Mouse (Mus musculus) lung, postnatal 0 days (tissue): ENCODE measurements around the gene Zfp429. TPM values are rescaled to one million over a fixed set of nuclear protein-coding genes. Genes with fewer than 3 reads are reported as not detected.
"Not testable (repeated sequence)": the region's sequence is repeated elsewhere in the genome, so short reads cannot be mapped to it uniquely, and the experiment has no call there.

Experiments
- ATAC-seq: fragments of 200-750 bp; cut with Nextera tagmentation; 2 replicates; pipeline ENCODE4 v1.8.0; 2017; ENCODE audit warnings: moderate library complexity
- DNase-seq: peaks from one replicate; pipeline ENCODE4 v3.0.0-alpha.2; 2016; ENCODE audit warnings: low spot score
- H3K27ac ChIP-seq: fragments of 300-500 bp; sonication (generic); 2 replicates; pipeline ENCODE4 v1.5.1; 2014; ENCODE audit warnings: antibody characterized with exemption, mild to moderate bottlenecking, low read length, mixed read lengths
- H3K27me3 ChIP-seq: fragments of 300-500 bp; sonication (generic); replicated peaks from 2 replicates; pipeline ENCODE4 v1.6.1; 2014; ENCODE audit warnings: low read length, mixed read lengths; ENCODE audit not compliant: insufficient read depth
- H3K36me3 ChIP-seq: fragments of 300-500 bp; sonication (generic); 2 replicates; pipeline ENCODE4 v1.6.1; 2014; ENCODE audit warnings: low read length, mixed read lengths; ENCODE audit not compliant: insufficient read depth
- H3K4me1 ChIP-seq: fragments of 300-500 bp; sonication (generic); 2 replicates; pipeline ENCODE4 v1.6.1; 2014; ENCODE audit warnings: antibody characterized with exemption, low read depth, low read length, mixed read lengths; ENCODE audit not compliant: insufficient read depth
- H3K4me2 ChIP-seq: fragments of 300-500 bp; sonication (generic); replicated peaks from 2 replicates; pipeline ENCODE4 v1.6.1; 2014; ENCODE audit warnings: low read depth, mild to moderate bottlenecking, low read length, moderate library complexity, mixed read lengths
- H3K4me3 ChIP-seq: fragments of 300-500 bp; sonication (generic); 2 replicates; pipeline ENCODE4 v1.5.1; 2014; ENCODE audit warnings: low read depth, low read length
- H3K9ac ChIP-seq: fragments of 300-500 bp; sonication (generic); replicated peaks from 2 replicates; pipeline ENCODE4 v1.6.1; 2014; ENCODE audit warnings: low read depth, mild to moderate bottlenecking
- H3K9me3 ChIP-seq: fragments of 300-500 bp; sonication (generic); 2 replicates; pipeline ENCODE4 v1.6.1; 2016; ENCODE audit warnings: low read length, mixed read lengths
- CTCF ChIP-seq: IDR thresholded peaks from 2 replicates; pipeline ENCODE4 v1.5.1; 2016; ENCODE audit warnings: antibody characterized with exemption, mild to moderate bottlenecking
- EP300 ChIP-seq: IDR thresholded peaks from 2 replicates; pipeline ENCODE4 v1.6.1; 2016; ENCODE audit warnings: antibody characterized with exemption, mild to moderate bottlenecking, control low read depth
- WGBS: fragments of 180-500 bp; shearing (Covaris S2); extraction: QIAGEN DNeasy Blood & Tissue Kit; methylation state at CpG from one replicate; pipeline ENCODE4 v1.1.7; 2014; 5-methylcytosine and 5-hydroxymethylcytosine counted together
- polyA plus RNA-seq: library from polyadenylated mRNA; unstranded; fragments of >200 nt; fragmentation: Nextera tagmentation; extraction: Ambion mirVana; gene quantifications from 2 replicates; pipeline ENCODE4 v1.2.1, GENCODE M21; 2015

The Zfp429 gene
- 5.3 and 6.7 TPM in 2 replicates for polyA plus RNA-seq

GRCm38 (mm10) chr13:67399183-67399903 lies at the start of gene Zfp429:
Gene Zfp429 (minus strand): TSS chr13:67399819.
- Histone ChIP-seq H3K4me3 (peak within 1 kb of the TSS; percentile 51), H3K27ac (peak within 1 kb of the TSS; percentile 57; the same call in 1 of the 2 replicates), H3K9ac (peak within 1 kb of the TSS; percentile 38; the same call in 1 of the 2 replicates), H3K4me2 (peak within 1 kb of the TSS; percentile 57)
- ATAC-seq (peak; percentile 96), DNase-seq (peak; percentile 82)
- not testable (repeated sequence) for H3K27me3 ChIP-seq, H3K9me3 ChIP-seq, H3K36me3 ChIP-seq, H3K4me1 ChIP-seq
- WGBS, result 2% methylated on average over 14 of the region's 16 CpGs

DNA sequence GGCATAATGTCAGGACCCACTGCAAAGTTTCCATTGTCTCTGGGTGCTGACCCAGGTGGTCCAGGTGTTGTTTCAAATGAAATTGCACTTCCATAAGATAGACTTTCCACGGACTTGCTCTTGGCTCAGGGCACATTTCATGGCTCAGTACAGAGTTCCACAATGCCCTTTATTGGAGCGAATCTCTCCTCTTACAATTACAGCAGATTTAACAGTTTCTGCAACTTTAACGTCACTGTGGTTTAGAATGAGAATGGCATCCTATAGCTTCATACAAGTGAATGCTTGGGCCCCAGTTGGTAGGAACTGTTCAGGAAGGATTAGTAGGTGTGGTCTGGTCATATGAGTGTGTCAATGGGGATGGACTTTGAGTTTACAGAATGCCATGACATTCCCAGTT lies 37.5 kb upstream of the Zfp429 start:
- H3K4me3 ChIP-seq, H3K36me3 ChIP-seq, DNase-seq, H3K9me3 ChIP-seq, H3K27me3 ChIP-seq, H3K27ac ChIP-seq, ATAC-seq, H3K4me1 ChIP-seq, H3K9ac ChIP-seq, H3K4me2 ChIP-seq: not testable (repeated sequence)
- whole genome bisulfite sequencing, result 80% methylated on average over 1 of the region's 3 CpGs

DNA sequence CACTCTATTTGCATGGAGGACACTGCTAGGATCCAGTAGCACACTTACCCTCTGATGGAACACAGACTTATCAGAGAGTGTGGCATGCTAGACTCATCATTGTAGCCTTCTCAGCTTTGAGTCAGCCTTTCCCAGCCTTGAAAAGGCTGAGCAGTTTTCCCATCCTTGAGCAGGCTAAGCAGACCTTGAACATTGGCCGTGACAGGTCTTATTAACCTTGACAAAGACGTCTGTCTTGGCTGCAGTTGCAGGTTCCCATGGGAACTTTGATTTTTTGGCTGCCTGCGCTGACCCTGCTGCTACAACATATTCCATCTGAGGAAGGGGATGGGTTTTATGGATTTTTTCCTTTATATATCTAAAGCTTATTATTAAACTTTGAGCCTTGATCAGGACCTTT lies 28.5 kb upstream of the Zfp429 start:
- Histone ChIP-seq H3K36me3 (no peaks in the 10 kb centered on the region), H3K4me3 (no peak overlapping the region), H3K27me3 (no peaks in the 10 kb centered on the region), H3K4me1 (no peaks in the 10 kb centered on the region), H3K27ac (no peak overlapping the region), H3K9me3 (no peaks in the 10 kb centered on the region), H3K4me2 (no peak overlapping the region), H3K9ac (no peak overlapping the region)
- DNase-seq (no peak), ATAC-seq (no peak)
- TF ChIP-seq CTCF (no peak), EP300 (no peak)
- 74% methylated on average over 3 of the region's 3 CpGs for WGBS

- not testable (repeated sequence) for DNase-seq, H3K4me1 ChIP-seq, H3K4me2 ChIP-seq, H3K9ac ChIP-seq, H3K36me3 ChIP-seq, H3K4me3 ChIP-seq, H3K9me3 ChIP-seq, ATAC-seq, H3K27ac ChIP-seq, H3K27me3 ChIP-seq
These were observed 26.1 kb upstream of the Zfp429 start for GRCm38 (mm10) chr13:67425699-67426098.

GRCm38 (mm10) chr13:67422532-67422931 lies 22.9 kb upstream of the Zfp429 start:
- not testable (repeated sequence) for H3K27ac ChIP-seq, H3K4me2 ChIP-seq, DNase-seq, H3K4me1 ChIP-seq, H3K4me3 ChIP-seq, H3K27me3 ChIP-seq, H3K9me3 ChIP-seq, H3K9ac ChIP-seq, ATAC-seq, H3K36me3 ChIP-seq
- WGBS, result 88% methylated on average over 2 of the region's 2 CpGs

DNA sequence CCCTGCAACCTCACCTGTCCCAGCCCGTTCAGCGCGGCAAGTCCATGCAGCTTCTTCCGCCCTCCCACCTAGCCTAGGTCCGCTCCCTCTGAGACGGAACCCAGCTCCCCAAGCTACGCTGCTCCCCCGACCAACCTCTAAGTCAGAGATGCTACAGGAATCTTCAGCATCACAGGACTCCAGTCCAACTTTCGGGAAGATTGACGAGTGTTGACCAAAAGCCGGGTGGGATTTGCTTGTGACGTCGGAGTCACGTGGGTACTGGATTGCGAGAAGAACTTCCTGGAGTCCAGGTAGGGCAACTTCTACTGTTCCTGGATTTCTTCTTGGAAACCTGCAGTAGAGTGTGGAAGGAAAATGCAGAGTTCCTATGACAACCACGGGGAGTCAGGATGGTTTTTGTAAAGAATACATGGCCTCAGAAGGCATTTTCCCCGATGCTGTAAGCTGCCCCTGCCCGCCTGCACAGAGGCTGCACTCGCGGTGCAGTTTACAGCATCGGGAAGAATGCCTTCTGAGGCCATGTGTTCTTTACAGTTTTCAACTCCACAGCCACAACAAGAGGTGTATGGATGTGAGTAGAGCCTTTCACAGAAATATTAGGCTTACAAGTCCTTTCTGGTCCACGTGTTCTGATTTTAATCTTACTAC lies 21.7 kb upstream of the Zfp429 start, which contains the start of gene Zfp459:
Zfp459 (minus strand) TSS at position 212 of the 651 bp plus-strand sequence.
- Histone ChIP-seq H3K4me3 (peak within 1 kb of the TSS; percentile 50), H3K27ac (no peak within 1 kb of the TSS), H3K4me1 (0 out of 2 replicates have a peak, but pooled peaks cover 4% of the 10 kb centered on the region), H3K9ac (peak within 1 kb of the TSS; percentile 55), H3K36me3 (no peaks in the 10 kb centered on the region), H3K4me2 (peak within 1 kb of the TSS; percentile 69), H3K27me3 (no peaks in the 10 kb centered on the region), H3K9me3 (no peaks in the 10 kb centered on the region)
- DNase-seq (peak; percentile 49), ATAC-seq (peak; percentile 82)
- TF ChIP-seq CTCF (no peak), EP300 (no peak)
- 2% methylated on average over 22 of the region's 22 CpGs for whole genome bisulfite sequencing
